Mouse (Mus musculus) CH12.LX (cell line): ENCODE measurements around the gene Zc3hav1. TPM values are rescaled to one million over a fixed set of nuclear protein-coding genes. Genes with fewer than 3 reads are reported as not detected.
A peak's percentile ranks its signal among the peaks of the same experiment; 100 is the strongest.

Experiments used
- DNase-seq: peaks from one replicate; pipeline ENCODE4 v3.0.0-alpha.2; 2013; ENCODE audit errors: extremely low read depth
- H3K27ac ChIP-seq: 2 replicates; pipeline ENCODE4 v1.5.1; 2012; ENCODE audit warnings: low read depth, mild to moderate bottlenecking, control low read depth, moderate library complexity; ENCODE audit not compliant: insufficient read depth
- H3K27me3 ChIP-seq: replicated peaks from 2 replicates; pipeline ENCODE3; 2012; ENCODE audit warnings: inconsistent platforms
- H3K36me3 ChIP-seq, 2 experiments: replicated peaks in 1 of 2; 2 replicates each; pipeline versions ENCODE3 to v1.6.1; 2012; ENCODE audit warnings: inconsistent platforms in 1 of 2, low read length in 1 of 2, mild to moderate bottlenecking in 1 of 2, mixed read lengths in 1 of 2, moderate library complexity in 1 of 2; ENCODE audit not compliant: control insufficient read depth in 1 of 2, insufficient read depth in 1 of 2
- H3K4me1 ChIP-seq, 2 experiments: 2 replicates each; pipeline ENCODE4 v1.6.1; 2012; ENCODE audit warnings: inconsistent platforms in 1 of 2, moderate library complexity in 1 of 2; ENCODE audit not compliant: insufficient read depth in 2 of 2, control insufficient read depth in 1 of 2
- H3K4me2 ChIP-seq: 2 replicates; pipeline ENCODE4 v1.6.1; 2012; ENCODE audit warnings: low read depth, mild to moderate bottlenecking, control low read depth; ENCODE audit not compliant: poor library complexity, insufficient read depth, severe bottlenecking
- H3K4me3 ChIP-seq, 3 experiments: fragments of 150-350 bp in 1 of 3; sonication (generic) in 1 of 3; replicated peaks in 1 of 3; 2 replicates each; pipeline versions ENCODE3 to v1.5.1; 2011 to 2012; ENCODE audit warnings: low read depth in 2 of 3, low read length in 2 of 3, mild to moderate bottlenecking in 2 of 3, moderate library complexity in 2 of 3, control low read depth in 1 of 3, improper control_type of control experiment in 1 of 3, inconsistent platforms in 1 of 3, mixed read lengths in 1 of 3; ENCODE audit not compliant: poor library complexity in 1 of 3
- H3K79me2 ChIP-seq: replicated peaks from 2 replicates; pipeline ENCODE4 v1.6.1; 2012; ENCODE audit warnings: mild to moderate bottlenecking, moderate library complexity; ENCODE audit not compliant: control insufficient read depth, poor library complexity, insufficient read depth, severe bottlenecking; ENCODE audit errors: extremely low read depth
- H3K9ac ChIP-seq: 2 replicates; pipeline ENCODE4 v1.6.1; 2012; ENCODE audit warnings: low read depth, mild to moderate bottlenecking, control low read depth, moderate library complexity; ENCODE audit not compliant: insufficient read depth
- H3K9me3 ChIP-seq: replicated peaks from 2 replicates; pipeline ENCODE3; 2012; ENCODE audit warnings: low read length, inconsistent platforms, mixed read lengths
- BHLHE40 ChIP-seq: IDR thresholded peaks from 2 replicates; pipeline ENCODE4 v1.6.1; 2011; ENCODE audit warnings: mild to moderate bottlenecking, low read depth, low read length, improper control_type of control experiment
- CHD1 ChIP-seq: IDR thresholded peaks from 2 replicates; pipeline ENCODE4 v1.6.1; 2012; ENCODE audit warnings: low read depth, low read length, improper control_type of control experiment, inconsistent platforms
- ETS1 ChIP-seq: conservative IDR thresholded peaks from 2 replicates; pipeline ENCODE4 v1.6.1; 2012; ENCODE audit warnings: low read depth, mild to moderate bottlenecking, inconsistent platforms, low read length, improper control_type of control experiment, moderate library complexity
- GABPA ChIP-seq: IDR thresholded peaks from 2 replicates; pipeline ENCODE4 v1.6.1; 2012; ENCODE audit warnings: low read depth, low read length, improper control_type of control experiment, inconsistent platforms; ENCODE audit not compliant: insufficient replicate concordance
- JUND ChIP-seq: conservative IDR thresholded peaks from 2 replicates; pipeline ENCODE4 v1.6.1; 2011; ENCODE audit warnings: low read depth, low read length, improper control_type of control experiment
- MEF2A ChIP-seq: IDR thresholded peaks from 2 replicates; pipeline ENCODE4 v1.6.1; 2014; ENCODE audit warnings: low read depth, mild to moderate bottlenecking, inconsistent platforms, low read length, improper control_type of control experiment, borderline replicate concordance
- MXI1 ChIP-seq: IDR thresholded peaks from 2 replicates; pipeline ENCODE4 v1.6.1; 2011; ENCODE audit warnings: mild to moderate bottlenecking, low read depth, low read length, improper control_type of control experiment
- PAX5 ChIP-seq: IDR thresholded peaks from 2 replicates; pipeline ENCODE4 v1.6.1; 2012; ENCODE audit warnings: low read length, inconsistent platforms, mixed read lengths
- POLR2A ChIP-seq: IDR thresholded peaks from 2 replicates; pipeline ENCODE4 v1.6.1; 2011; ENCODE audit warnings: low read depth, mild to moderate bottlenecking, improper control_type of control experiment, low read length
- SIN3A ChIP-seq: IDR thresholded peaks from 2 replicates; pipeline ENCODE4 v1.6.1; 2012; ENCODE audit warnings: low read length, improper control_type of control experiment, inconsistent platforms
- TBP ChIP-seq: conservative IDR thresholded peaks from 2 replicates; pipeline ENCODE4 v1.6.1; 2011; ENCODE audit warnings: low read depth, low read length, improper control_type of control experiment
- USF1 ChIP-seq: IDR thresholded peaks from 2 replicates; pipeline ENCODE4 v1.6.1; 2014; ENCODE audit warnings: low read depth, mild to moderate bottlenecking, inconsistent platforms, low read length, improper control_type of control experiment
- dilution Hi-C: fragments of 300-500 bp; cut with MboI; formaldehyde crosslinking; loops from 2 replicates; pipeline ENCODE4 v1.14.3; 2020; ENCODE audit warnings: low sequenced_read_pairs; ENCODE audit not compliant: extremely low pct_unique_long_range_greater_than_20kb, extremely low pct_ligation_motif_present
- in situ Hi-C: fragments of 300-500 bp; cut with MboI; formaldehyde crosslinking; loops from 3 replicates; pipeline ENCODE4 v1.14.3; 2019; ENCODE audit warnings: low sequenced_read_pairs, low pct_ligation_motif_present, low pct_unique_long_range_greater_than_20kb, mixed read lengths
- polyA plus RNA-seq: library from polyadenylated mRNA; unstranded; fragments of >175 nt; gene quantifications from 2 replicates; pipeline ENCODE4 v1.2.1, GENCODE M21; 2012; ENCODE audit warnings: low read depth; ENCODE audit not compliant: insufficient read length
- total RNA-seq, 2 experiments: library from RNA; depleted of rRNA; stranded (reverse); fragments of 300-350 nt in 1 of 2; fragments of >200 nt in 1 of 2; gene quantifications; 2 replicates each; pipeline ENCODE4 v1.2.3; 2012 to 2014

The Zc3hav1 gene
- total and polyA plus RNA-seq, 3 experiments = 49.8 to 68.7 (median 58.1) TPM

- TF ChIP-seq MEF2A (no peak), USF1 (no peak), PAX5 (no peak), JUND (no peak), GABPA (no peak)
Observed at GRCm38 (mm10) chr6:38342666-38342992, 11.8 kb downstream of the Zc3hav1 start (continued).

GRCm38 (mm10) chr6:38341751-38342665, 12.4 kb downstream of the Zc3hav1 start:
- 0 out of 2 replicates have a peak, but pooled peaks have one; percentile 20 for TF ChIP-seq TBP
- TF ChIP-seq SIN3A = peak; percentile 61
- no peak for TF ChIP-seq BHLHE40
- TF ChIP-seq POLR2A = no peak
- peak; percentile 61; the same call in 1 of the 2 replicates for TF ChIP-seq MXI1
- TF ChIP-seq ETS1 = peak; percentile 4; the same call in 1 of the 2 replicates
- TF ChIP-seq CHD1 = peak; percentile 76
- H3K4me3 ChIP-seq = peak overlapping the region; percentile 40 to 74 (median 67)
- peaks cover 82% of the 10 kb centered on the region for H3K79me2 ChIP-seq
- DNase-seq = no peak
- dilution Hi-C loops = no loop called here
- H3K9ac ChIP-seq = peak overlapping the region; percentile 89
- H3K27ac ChIP-seq = peak overlapping the region; percentile 94
- H3K36me3 ChIP-seq = peaks cover 38 to 68% of the 10 kb centered on the region in 2 experiments
- H3K27me3 ChIP-seq = no peaks in the 10 kb centered on the region
- H3K9me3 ChIP-seq = no peaks in the 10 kb centered on the region
- in situ Hi-C loops = no loop called here
- peak overlapping the region; percentile 98 for H3K4me2 ChIP-seq
- H3K4me1 ChIP-seq = peaks cover 7 to 61% of the 10 kb centered on the region in 2 experiments

GRCm38 (mm10) chr6:38339078-38339477, 15.3 kb downstream of the Zc3hav1 start:
- H3K9ac ChIP-seq = no peak overlapping the region
- H3K27ac ChIP-seq = no peak overlapping the region
- no peak for DNase-seq
- no peak for TF ChIP-seq ETS1
- TF ChIP-seq USF1 = peak; percentile 27; the same call in 1 of the 2 replicates
- peaks cover 60 to 77% of the 10 kb centered on the region in 2 experiments for H3K36me3 ChIP-seq
- H3K4me2 ChIP-seq = no peak overlapping the region
- no peaks in the 10 kb centered on the region for H3K9me3 ChIP-seq
- H3K27me3 ChIP-seq = no peaks in the 10 kb centered on the region
- peaks cover 4 to 33% of the 10 kb centered on the region in 2 experiments for H3K4me1 ChIP-seq
- no peak overlapping the region for H3K4me3 ChIP-seq
- dilution Hi-C loops = no loop called here
- in situ Hi-C loops = no loop called here
- peaks cover 61% of the 10 kb centered on the region for H3K79me2 ChIP-seq
